In genomic region chr10:82899810-82900421, GRCm38 (mm10) we compare ENCODE assay signal across 9 mouse cellular contexts. TPM values are rescaled to one million over a fixed set of nuclear protein-coding genes. Genes with fewer than 3 reads are reported as not detected.
DNase-seq lines count a peak whose midpoint lies in the region; ATAC-seq and TF ChIP-seq lines count a peak whose summit lies in the region.
"Had no signal": no experiment of that assay in that cellular context is flagged by ENCODE, and none has a peak within 500 bp of the region (broad histone marks: within the 10 kb centered on the region; RNA-seq: fewer than 3 reads in every experiment).

No protein-coding gene starts in this region.

- DNase-seq in 3T3-L1 (ENCODE audit: low read depth, low spot score) (peak; percentile 5), CH12.LX (ENCODE audit: extremely low read depth) (peak; percentile 73), MN1 (ENCODE audit: low spot score) (no peak), adipocyte (ENCODE audit: low spot score) (no peak)
- peak; percentile 23 for DNase-seq in forebrain, embryonic 14.5 days (ENCODE audit: low spot score)
- peak; percentile 76 for DNase-seq in liver, adult 2 months (ENCODE audit: extremely low read depth, low read depth, low spot score)
- peak; percentile 26 for DNase-seq in midbrain, postnatal 0 days (ENCODE audit: low spot score)
- no peak for DNase-seq in cerebellum, adult 2 months

- H3K4me3 ChIP-seq in CH12.LX (replicated peaks in 1 of 3; ENCODE audit: low read depth in 2 of 3, low read length in 2 of 3, poor library complexity in 1 of 3), result peak overlapping the region in 2 of 3 experiments; percentile 42 to 47
- 0 out of 2 replicates have a peak overlapping the region, but pooled peaks have one; percentile 6 for H3K4me3 ChIP-seq in forebrain, embryonic 14.5 days (ENCODE audit: low read depth, low read length)
- peak overlapping the region; percentile 5; the same call in 1 of the 2 replicates for H3K4me3 ChIP-seq in liver, adult 2 months (ENCODE audit: insufficient read depth, low read depth, low read length)
- H3K4me3 ChIP-seq in midbrain, postnatal 0 days (ENCODE audit: low read depth, low read length), result no peak overlapping the region
- no peak overlapping the region for H3K4me3 ChIP-seq in cerebellum, adult 2 months (replicated peaks; ENCODE audit: insufficient read depth, low read depth, low read length)
- H3K4me3 ChIP-seq: erythroblast, embryonic 14.5 days had no signal

- 41% methylated on average over 16 of the region's 16 CpGs for WGBS in forebrain, embryonic 14.5 days
- 34% methylated on average over 16 of the region's 16 CpGs for WGBS in liver, adult 2 months
- WGBS in midbrain, postnatal 0 days, result 43% methylated on average over 16 of the region's 16 CpGs
- 51% methylated on average over 16 of the region's 16 CpGs for WGBS in cerebellum, adult 2 months

- dilution Hi-C loops in CH12.LX (cut with MboI; ENCODE audit: extremely low pct_ligation_motif_present, extremely low pct_unique_long_range_greater_than_20kb, low sequenced_read_pairs), result no loop called here

- no peak overlapping the region for H3K9ac ChIP-seq in CH12.LX (ENCODE audit: insufficient read depth, low read depth)
- H3K9ac ChIP-seq in forebrain, embryonic 14.5 days (ENCODE audit: low read length), result 0 out of 2 replicates have a peak overlapping the region, but pooled peaks have one; percentile 5
- H3K9ac ChIP-seq in liver, adult 2 months (ENCODE audit: low read depth, low read length), result peak overlapping the region; percentile 48
- no peak overlapping the region for H3K9ac ChIP-seq in midbrain, postnatal 0 days (replicated peaks; ENCODE audit: low read length, poor library complexity, severe bottlenecking)

- H3K79me2 ChIP-seq in CH12.LX (replicated peaks; ENCODE audit: control insufficient read depth, extremely low read depth, insufficient read depth, poor library complexity, severe bottlenecking), result no peaks in the 10 kb centered on the region
- H3K79me2 ChIP-seq in liver, adult 2 months (ENCODE audit: control insufficient read depth, insufficient read depth, low read length), result no peaks in the 10 kb centered on the region

- 0 out of 4 replicates have a peak, but pooled peaks of 1 of the 2 experiments have one; percentile 4 for TF ChIP-seq CTCF in CH12.LX (conservative IDR thresholded peaks at IDR 0.05 in 1 of 2, IDR thresholded peaks at IDR 0.05 in 1 of 2; ENCODE audit: low read depth in 2 of 2, low read length in 2 of 2)
- no peak for TF ChIP-seq CTCF in liver, adult 2 months (IDR thresholded peaks at IDR 0.05; ENCODE audit: low read depth, low read length)
- no peak for TF ChIP-seq CTCF in midbrain, postnatal 0 days (IDR thresholded peaks at IDR 0.05)
- TF ChIP-seq CTCF in cerebellum, adult 2 months (IDR thresholded peaks at IDR 0.05; ENCODE audit: borderline replicate concordance, insufficient read depth, low read depth, low read length), result no peak

- no peak for TF ChIP-seq EP300 in CH12.LX (IDR thresholded peaks at IDR 0.05; ENCODE audit: low read length)

- peaks cover 6 to 24% of the 10 kb centered on the region in 2 experiments for H3K4me1 ChIP-seq in CH12.LX (ENCODE audit: control insufficient read depth in 1 of 2, insufficient read depth in 2 of 2)
- H3K4me1 ChIP-seq in forebrain, embryonic 14.5 days (ENCODE audit: control insufficient read depth, insufficient read depth, low read length), result peaks cover 14% of the 10 kb centered on the region
- no peaks in the 10 kb centered on the region; the same call in 1 of the 2 replicates for H3K4me1 ChIP-seq in liver, adult 2 months (ENCODE audit: control insufficient read depth, insufficient read depth, low read length)
- 0 out of 2 replicates have a peak, but pooled peaks cover 6% of the 10 kb centered on the region for H3K4me1 ChIP-seq in midbrain, postnatal 0 days (ENCODE audit: insufficient read depth, low read length)
- 0 out of 2 replicates have a peak, but pooled peaks cover 6% of the 10 kb centered on the region for H3K4me1 ChIP-seq in cerebellum, adult 2 months (ENCODE audit: control insufficient read depth, insufficient read depth, low read length)

- peaks cover 4% of the 10 kb centered on the region for H3K9me3 ChIP-seq in CH12.LX (replicated peaks; ENCODE audit: low read length)
- no peaks in the 10 kb centered on the region for H3K9me3 ChIP-seq in forebrain, embryonic 14.5 days (replicated peaks; ENCODE audit: control insufficient read depth, low read length)
- H3K9me3 ChIP-seq in midbrain, postnatal 0 days (ENCODE audit: low read length), result no peaks in the 10 kb centered on the region

- in situ Hi-C loops in CH12.LX (cut with MboI; ENCODE audit: low pct_ligation_motif_present, low pct_unique_long_range_greater_than_20kb, low sequenced_read_pairs), result loop anchor here (5.0 to 25.0 kb wide), 3 partner anchors 103 to 605 kb away; no protein-coding TSS in a partner anchor

- TF ChIP-seq RAD21 in CH12.LX (IDR thresholded peaks at IDR 0.05; ENCODE audit: low read depth, low read length), result no peak

- ATAC-seq in forebrain, embryonic 14.5 days, result peak; percentile 32; the same call in 1 of the 2 replicates
- ATAC-seq in midbrain, postnatal 0 days (ENCODE audit: low FRiP score), result peak; percentile 56

- H3K27ac ChIP-seq in CH12.LX (ENCODE audit: insufficient read depth, low read depth), result no peak overlapping the region
- peak overlapping the region; percentile 46; the same call in 1 of the 2 replicates for H3K27ac ChIP-seq in forebrain, embryonic 14.5 days (ENCODE audit: low read depth, low read length)
- H3K27ac ChIP-seq in liver, adult 2 months (replicated peaks; ENCODE audit: insufficient read depth, low read depth, low read length), result 0 out of 2 replicates have a peak overlapping the region, but pooled peaks have one; percentile 13
- H3K27ac ChIP-seq in midbrain, postnatal 0 days (ENCODE audit: low read depth, low read length), result peak overlapping the region; percentile 65; the same call in 1 of the 2 replicates
- H3K27ac ChIP-seq in cerebellum, adult 2 months (ENCODE audit: insufficient read depth, low read length), result no peak overlapping the region

- no peaks in the 10 kb centered on the region for H3K27me3 ChIP-seq in CH12.LX (replicated peaks)
- H3K27me3 ChIP-seq in forebrain, embryonic 14.5 days (replicated peaks; ENCODE audit: control insufficient read depth, insufficient read depth, low read length), result no peaks in the 10 kb centered on the region
- no peaks in the 10 kb centered on the region for H3K27me3 ChIP-seq in liver, adult 2 months (ENCODE audit: control insufficient read depth, insufficient read depth, low read length)
- H3K27me3 ChIP-seq in midbrain, postnatal 0 days (ENCODE audit: insufficient read depth, low read length), result no peaks in the 10 kb centered on the region
- no peaks in the 10 kb centered on the region for H3K27me3 ChIP-seq in cerebellum, adult 2 months (ENCODE audit: control insufficient read depth, insufficient read depth, low read length)

- TF ChIP-seq POLR2A in CH12.LX (IDR thresholded peaks at IDR 0.05; ENCODE audit: low read depth, low read length), result no peak
- TF ChIP-seq POLR2A in liver, adult 2 months (IDR thresholded peaks at IDR 0.05; ENCODE audit: extremely low read depth, insufficient read depth, low read length), result no peak
- no peak for TF ChIP-seq POLR2A in cerebellum, adult 2 months (IDR thresholded peaks at IDR 0.05; ENCODE audit: borderline replicate concordance, insufficient read depth, low read length)

- H3K36me3 ChIP-seq in CH12.LX (replicated peaks in 1 of 2; ENCODE audit: control insufficient read depth in 1 of 2, insufficient read depth in 1 of 2, low read length in 1 of 2), result peaks cover 28 to 42% of the 10 kb centered on the region in 2 experiments
- peaks cover 33% of the 10 kb centered on the region for H3K36me3 ChIP-seq in forebrain, embryonic 14.5 days (ENCODE audit: control insufficient read depth, insufficient read depth, low read length)
- H3K36me3 ChIP-seq in liver, adult 2 months (ENCODE audit: control insufficient read depth, insufficient read depth, low read length), result peaks cover 15% of the 10 kb centered on the region; the same call in 1 of the 2 replicates
- peaks cover 21% of the 10 kb centered on the region for H3K36me3 ChIP-seq in midbrain, postnatal 0 days (ENCODE audit: insufficient read depth, low read length)

- no peak overlapping the region for H3K4me2 ChIP-seq in CH12.LX (ENCODE audit: insufficient read depth, low read depth, poor library complexity, severe bottlenecking)
- H3K4me2 ChIP-seq in forebrain, embryonic 14.5 days (ENCODE audit: low read length), result peak overlapping the region; percentile 36
- H3K4me2 ChIP-seq in midbrain, postnatal 0 days (ENCODE audit: low read depth, low read length, poor library complexity, severe bottlenecking), result peak overlapping the region; percentile 33

TF ChIP-seq in CH12.LX, 34 proteins besides CTCF, POLR2A, EP300 and RAD21:
- no peak for TF ChIP-seq MAX (IDR thresholded peaks at IDR 0.05; ENCODE audit: low read length)
- TF ChIP-seq ETS1 (conservative IDR thresholded peaks at IDR 0.05; ENCODE audit: low read depth, low read length), result no peak
- no peak for TF ChIP-seq UBTF (IDR thresholded peaks at IDR 0.05; ENCODE audit: low read depth, low read length)
- no peak for TF ChIP-seq POLR2AphosphoS2 (IDR thresholded peaks at IDR 0.05; ENCODE audit: low read depth, low read length)
- TF ChIP-seq HCFC1 (IDR thresholded peaks at IDR 0.05; ENCODE audit: low read depth, low read length), result no peak
- no peak for TF ChIP-seq USF1 (IDR thresholded peaks at IDR 0.05; ENCODE audit: low read depth, low read length)
- no peak for TF ChIP-seq MEF2A (IDR thresholded peaks at IDR 0.05; ENCODE audit: borderline replicate concordance, low read depth, low read length)
- no peak for TF ChIP-seq IRF4 (IDR thresholded peaks at IDR 0.05; ENCODE audit: low read depth, low read length)
- no peak for TF ChIP-seq NRF1 (IDR thresholded peaks at IDR 0.05; ENCODE audit: low read depth, low read length)
- TF ChIP-seq MAZ (IDR thresholded peaks at IDR 0.05; ENCODE audit: low read depth, low read length), result no peak
- no peak for TF ChIP-seq ZNF384 (IDR thresholded peaks at IDR 0.05; ENCODE audit: low read depth, low read length)
- no peak for TF ChIP-seq TCF12 (IDR thresholded peaks at IDR 0.05; ENCODE audit: low read depth, low read length)

RNA-seq across cellular contexts. Expression of gene Eid3, which starts 33.5 kb away (rescaled TPM):
- total RNA-seq in CH12.LX (2012; rRNA removed) (1.5 and 1.6 TPM in 2 replicates), CH12.LX (2014; rRNA removed) (1.4 and 1.7 TPM in 2 replicates)
- 3.5 and 4.0 TPM in 2 replicates for polyA plus RNA-seq in CH12.LX (2012; ENCODE audit: insufficient read length, low read depth)
- polyA plus RNA-seq in forebrain, embryonic 14.5 days (2014; fragmentation: Nextera tagmentation; extraction: Ambion mirVana), result 0.22 and 0.27 TPM in 2 replicates
- total RNA-seq in liver, adult 2 months (2014; rRNA removed), result 2.1 and 2.3 TPM in 2 replicates
- 0.26 and 0.50 TPM in 2 replicates for polyA plus RNA-seq in liver, adult 2 months (2012; rRNA removed)
- total RNA-seq in midbrain, postnatal 0 days (2014; rRNA removed), result 1.9 and 2.0 TPM in 2 replicates
- 0.17 and 0.23 TPM in 2 replicates for polyA plus RNA-seq in midbrain, postnatal 0 days (2015; fragmentation: Nextera tagmentation; extraction: Ambion mirVana)
- 0.90 and 1.0 TPM in 2 replicates for polyA plus RNA-seq in cerebellum, adult 2 months (2012; rRNA removed)

Comparison
In these comparisons a context has a peak if more than half of its experiments do, and no peak if none do; other contexts are left out.
1. DNase-seq: peak in 3T3-L1 (single experiment), CH12.LX (single experiment), forebrain, embryonic 14.5 days (single experiment), liver, adult 2 months (single experiment) and midbrain, postnatal 0 days (single experiment); none in MN1 (single experiment), adipocyte (single experiment) and cerebellum, adult 2 months (0 of 2).
2. H3K27ac ChIP-seq: peak in forebrain, embryonic 14.5 days (single experiment), liver, adult 2 months (single experiment) and midbrain, postnatal 0 days (single experiment); none in CH12.LX (single experiment) and cerebellum, adult 2 months (single experiment).
3. H3K4me3 ChIP-seq: peak in CH12.LX (2 of 3), forebrain, embryonic 14.5 days (single experiment) and liver, adult 2 months (single experiment); none in midbrain, postnatal 0 days (single experiment) and cerebellum, adult 2 months (single experiment).
4. H3K9ac ChIP-seq: peak in forebrain, embryonic 14.5 days (single experiment) and liver, adult 2 months (single experiment); none in CH12.LX (single experiment) and midbrain, postnatal 0 days (single experiment).